Mouse (Mus musculus) stomach, embryonic 16.5 days (tissue): ENCODE measurements around the gene Nbeal1. TPM values are rescaled to one million over a fixed set of nuclear protein-coding genes. Genes with fewer than 3 reads are reported as not detected.

Source experiments
- ATAC-seq: fragments of 200-750 bp; cut with Nextera tagmentation; 2 replicates; pipeline ENCODE4 v1.8.0; 2017; ENCODE audit warnings: moderate number of reproducible peaks, moderate TSS enrichment; ENCODE audit not compliant: insufficient read depth, low FRiP score
- H3K27ac ChIP-seq: fragments of 300-500 bp; sonication (generic); 2 replicates; pipeline ENCODE4 v1.5.1; 2014; ENCODE audit warnings: low read length
- H3K27me3 ChIP-seq: fragments of 300-500 bp; sonication (generic); 2 replicates; pipeline ENCODE4 v1.6.1; 2014; ENCODE audit warnings: low read length, control low read depth, mixed read lengths; ENCODE audit not compliant: control insufficient read depth, insufficient read depth
- H3K36me3 ChIP-seq: fragments of 300-500 bp; sonication (generic); 2 replicates; pipeline ENCODE4 v1.6.1; 2014; ENCODE audit warnings: low read length; ENCODE audit not compliant: control insufficient read depth, insufficient read depth
- H3K4me1 ChIP-seq: fragments of 300-500 bp; sonication (generic); 2 replicates; pipeline ENCODE4 v1.6.1; 2014; ENCODE audit warnings: low read length, control low read depth, mixed read lengths; ENCODE audit not compliant: control insufficient read depth, insufficient read depth
- H3K4me2 ChIP-seq: fragments of 300-500 bp; sonication (generic); 2 replicates; pipeline ENCODE4 v1.6.1; 2014; ENCODE audit warnings: low read depth, low read length, mixed read lengths
- H3K4me3 ChIP-seq: fragments of 300-500 bp; sonication (generic); replicated peaks from 2 replicates; pipeline ENCODE4 v1.5.1; 2014; ENCODE audit warnings: mild to moderate bottlenecking, low read length
- H3K9ac ChIP-seq: fragments of 300-500 bp; sonication (generic); 2 replicates; pipeline ENCODE4 v1.6.1; 2014; ENCODE audit warnings: low read length
- H3K9me3 ChIP-seq: fragments of 300-500 bp; sonication (generic); replicated peaks from 2 replicates; pipeline ENCODE4 v1.6.1; 2016; ENCODE audit warnings: low read length, control low read depth; ENCODE audit not compliant: control insufficient read depth
- WGBS: fragments of 180-500 bp; shearing (Covaris S2); extraction: QIAGEN DNeasy Blood & Tissue Kit; methylation state at CpG from one replicate; pipeline ENCODE4 v1.1.7; 2014; 5-methylcytosine and 5-hydroxymethylcytosine counted together
- polyA plus RNA-seq: library from polyadenylated mRNA; unstranded; fragments of >200 nt; fragmentation: Nextera tagmentation; extraction: Ambion mirVana; gene quantifications from 2 replicates; pipeline ENCODE4 v1.2.1, GENCODE M21; 2015

The Nbeal1 gene
- 7.1 and 7.8 TPM in 2 replicates for polyA plus RNA-seq

DNA sequence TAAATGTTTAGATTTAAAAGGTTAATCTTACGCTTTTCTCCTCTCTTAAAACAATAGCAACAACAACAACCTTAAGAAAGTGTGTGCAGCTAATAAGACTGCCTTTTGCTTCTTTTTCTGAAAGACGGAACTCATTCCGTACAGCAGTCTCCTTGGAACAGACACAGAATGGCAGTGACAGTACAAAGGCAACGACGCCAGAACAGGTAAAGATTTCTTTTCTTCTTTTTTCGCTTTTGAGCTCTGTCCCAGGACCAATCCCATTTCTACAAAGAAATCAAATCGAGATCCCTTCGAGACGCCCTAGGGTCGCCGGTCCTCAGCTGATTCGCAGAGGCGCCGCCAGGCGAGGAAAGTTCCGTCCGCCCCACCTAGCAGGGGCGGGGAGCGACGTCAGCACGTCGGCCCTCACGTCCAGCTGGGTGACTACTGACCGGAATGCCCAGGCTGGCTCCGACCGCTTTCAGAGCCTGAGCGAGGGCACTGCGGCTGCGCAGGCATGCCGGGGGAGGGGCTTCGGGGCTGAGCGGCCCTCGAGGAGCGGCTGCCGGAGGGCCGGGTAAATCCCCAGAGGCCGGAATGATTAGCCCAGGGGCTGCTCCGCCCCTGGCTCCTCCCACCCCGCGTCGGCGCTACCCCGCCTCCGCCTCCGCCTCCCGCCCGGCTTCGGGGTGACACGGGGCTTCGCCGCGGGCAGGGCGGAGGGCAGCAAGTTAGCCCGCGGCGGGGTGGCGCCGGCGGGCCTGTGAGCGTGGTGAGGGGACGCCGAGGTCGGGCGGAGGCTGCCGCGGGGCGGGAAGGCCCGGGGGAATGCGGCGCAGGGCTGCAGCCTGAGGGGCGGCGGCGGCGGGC lies at the start of gene Nbeal1:
TSS of gene Nbeal1 (plus strand) at position 668 of the 852 bp plus-strand sequence.
- WGBS = under 1% methylated on average over 74 of the region's 74 CpGs
- H3K4me2 ChIP-seq = peak within 1 kb of the TSS; percentile 74
- ATAC-seq = peak; percentile 98
- H3K27me3 ChIP-seq = no peaks in the 10 kb centered on the region
- no peaks in the 10 kb centered on the region for H3K36me3 ChIP-seq
- H3K9me3 ChIP-seq = no peaks in the 10 kb centered on the region
- peaks cover 10% of the 10 kb centered on the region for H3K4me1 ChIP-seq
- peak within 1 kb of the TSS; percentile 96 for H3K27ac ChIP-seq
- H3K9ac ChIP-seq = peak within 1 kb of the TSS; percentile 95
- H3K4me3 ChIP-seq = peak within 1 kb of the TSS; percentile 94

DNA sequence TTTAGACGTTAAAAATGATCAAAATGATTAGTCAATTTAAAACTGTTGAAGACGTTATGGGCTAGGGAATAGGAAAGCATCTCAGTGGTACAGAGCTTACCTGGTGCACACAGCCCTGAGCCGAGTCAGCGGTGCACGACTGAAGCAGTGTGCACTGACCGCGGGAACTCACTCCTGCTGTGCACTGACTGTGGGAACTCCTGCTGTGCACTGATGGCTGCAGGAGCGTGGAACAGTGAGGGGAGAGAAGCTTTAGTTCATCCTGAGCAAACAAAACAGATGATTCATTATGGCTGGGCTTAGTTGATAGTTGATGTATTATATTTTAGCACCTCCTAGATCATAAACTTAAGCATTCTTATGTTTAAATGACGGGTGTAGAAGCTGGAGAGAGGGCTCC lies 43.1 kb upstream of the Nbeal1 start:
- no peak overlapping the region for H3K4me2 ChIP-seq
- H3K27me3 ChIP-seq = no peaks in the 10 kb centered on the region
- no peak overlapping the region for H3K4me3 ChIP-seq
- H3K4me1 ChIP-seq = no peaks in the 10 kb centered on the region
- 62% methylated on average over 9 of the region's 9 CpGs for WGBS
- no peaks in the 10 kb centered on the region for H3K9me3 ChIP-seq
- H3K27ac ChIP-seq = no peak overlapping the region
- no peaks in the 10 kb centered on the region; the same call in 1 of the 2 replicates for H3K36me3 ChIP-seq
- ATAC-seq = no peak
- H3K9ac ChIP-seq = no peak overlapping the region

DNA sequence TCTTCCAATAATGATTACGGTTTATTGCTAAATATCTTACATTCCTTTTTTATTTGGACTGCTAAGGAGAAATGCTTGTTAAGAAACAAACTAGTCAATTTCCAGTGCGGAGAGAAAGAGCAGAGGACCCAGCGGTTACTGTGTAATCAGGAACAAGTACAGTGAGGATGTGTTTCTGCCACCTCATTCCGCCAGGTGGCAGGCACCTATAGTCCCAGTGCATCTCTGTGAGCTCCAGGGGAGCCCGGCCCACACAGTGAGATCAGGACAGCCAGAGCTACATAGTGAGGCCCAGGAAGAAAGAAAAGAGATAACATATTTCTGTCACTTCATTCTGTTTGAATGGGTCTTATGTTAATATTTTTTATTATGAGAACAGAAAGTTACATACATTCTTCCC lies 27.7 kb upstream of the Nbeal1 start:
- no peak overlapping the region for H3K9ac ChIP-seq
- no peak overlapping the region for H3K4me3 ChIP-seq
- H3K27me3 ChIP-seq = no peaks in the 10 kb centered on the region
- no peaks in the 10 kb centered on the region for H3K9me3 ChIP-seq
- no peak overlapping the region for H3K27ac ChIP-seq
- no peak overlapping the region for H3K4me2 ChIP-seq
- H3K4me1 ChIP-seq = no peaks in the 10 kb centered on the region
- 65% methylated on average over 5 of the region's 5 CpGs for WGBS
- ATAC-seq = no peak
- H3K36me3 ChIP-seq = no peaks in the 10 kb centered on the region

DNA sequence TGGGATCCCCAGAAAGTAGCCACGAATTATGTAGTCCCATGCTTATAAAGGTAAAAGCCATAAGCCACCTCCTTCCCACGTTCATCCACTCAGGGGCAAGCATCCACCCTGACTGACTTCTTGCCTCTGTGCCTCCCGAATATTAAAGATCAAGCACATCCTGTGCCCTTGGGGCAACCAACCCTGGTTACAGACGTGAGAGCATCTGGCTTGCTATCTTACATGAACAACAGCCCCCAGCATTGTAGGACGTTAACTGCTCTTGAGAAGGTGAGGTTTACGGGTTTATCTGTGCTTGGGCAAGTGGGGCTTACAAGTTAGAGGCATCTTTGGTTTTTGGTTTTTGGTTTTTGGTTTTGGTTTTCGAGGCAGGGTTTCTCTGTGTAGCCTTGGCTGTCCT lies 23.7 kb upstream of the Nbeal1 start:
- no peak overlapping the region for H3K4me2 ChIP-seq
- no peaks in the 10 kb centered on the region for H3K4me1 ChIP-seq
- no peak overlapping the region for H3K9ac ChIP-seq
- no peaks in the 10 kb centered on the region for H3K36me3 ChIP-seq
- WGBS = 84% methylated on average over 7 of the region's 7 CpGs
- H3K27me3 ChIP-seq = no peaks in the 10 kb centered on the region
- H3K27ac ChIP-seq = no peak overlapping the region
- no peak overlapping the region for H3K4me3 ChIP-seq
- no peaks in the 10 kb centered on the region for H3K9me3 ChIP-seq
- no peak for ATAC-seq

DNA sequence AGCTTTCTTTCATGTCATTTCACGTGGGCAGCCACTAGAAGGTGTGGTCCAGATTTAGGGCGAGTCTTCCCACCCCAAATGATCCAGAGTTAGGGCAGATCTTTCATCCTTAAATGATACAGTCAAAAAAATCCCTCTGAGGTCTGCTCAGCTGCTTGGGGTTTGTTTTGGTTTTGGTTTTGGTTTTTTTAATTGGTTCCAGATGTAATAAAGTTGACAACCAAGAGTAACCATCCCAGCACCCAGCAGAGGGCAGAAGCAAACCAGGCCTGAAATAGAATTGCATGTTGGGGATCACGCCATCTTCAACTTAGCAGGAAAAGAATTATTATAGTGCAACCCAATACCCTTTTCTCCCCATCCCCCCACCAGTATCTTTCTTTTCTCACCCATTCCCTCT lies 22.0 kb upstream of the Nbeal1 start:
- Histone ChIP-seq H3K36me3 (no peaks in the 10 kb centered on the region), H3K4me3 (no peak overlapping the region), H3K9me3 (no peaks in the 10 kb centered on the region), H3K27me3 (no peaks in the 10 kb centered on the region), H3K4me2 (no peak overlapping the region), H3K4me1 (no peaks in the 10 kb centered on the region), H3K9ac (no peak overlapping the region), H3K27ac (no peak overlapping the region)
- WGBS = 53% methylated on average over 3 of the region's 3 CpGs
- no peak for ATAC-seq

DNA sequence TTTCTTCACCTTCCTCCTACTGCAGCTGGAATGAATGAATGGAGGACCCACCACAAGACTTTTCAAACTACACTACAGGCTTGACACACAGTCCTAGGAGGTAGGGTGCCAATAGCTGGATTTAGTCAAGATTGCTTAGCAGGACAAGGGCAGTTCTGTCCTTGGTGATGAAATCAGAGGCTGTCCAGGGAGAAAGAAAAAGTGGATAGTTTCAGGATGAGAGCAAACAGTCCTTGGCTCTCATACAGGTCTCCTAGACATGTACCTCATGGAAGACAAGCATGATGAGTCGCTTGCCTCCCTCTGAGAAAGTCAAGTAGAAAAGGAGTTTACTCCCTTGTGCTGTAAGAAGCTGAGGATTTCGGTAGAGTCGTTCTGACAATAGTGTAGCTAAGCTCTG lies 16.7 kb upstream of the Nbeal1 start:
- H3K36me3 ChIP-seq = no peaks in the 10 kb centered on the region
- H3K27ac ChIP-seq = no peak overlapping the region
- H3K4me1 ChIP-seq = no peaks in the 10 kb centered on the region
- H3K9ac ChIP-seq = no peak overlapping the region
- no peak overlapping the region for H3K4me3 ChIP-seq
- H3K27me3 ChIP-seq = no peaks in the 10 kb centered on the region
- no peaks in the 10 kb centered on the region for H3K9me3 ChIP-seq
- H3K4me2 ChIP-seq = no peak overlapping the region
- WGBS = 78% methylated on average over 3 of the region's 3 CpGs
- no peak for ATAC-seq

DNA sequence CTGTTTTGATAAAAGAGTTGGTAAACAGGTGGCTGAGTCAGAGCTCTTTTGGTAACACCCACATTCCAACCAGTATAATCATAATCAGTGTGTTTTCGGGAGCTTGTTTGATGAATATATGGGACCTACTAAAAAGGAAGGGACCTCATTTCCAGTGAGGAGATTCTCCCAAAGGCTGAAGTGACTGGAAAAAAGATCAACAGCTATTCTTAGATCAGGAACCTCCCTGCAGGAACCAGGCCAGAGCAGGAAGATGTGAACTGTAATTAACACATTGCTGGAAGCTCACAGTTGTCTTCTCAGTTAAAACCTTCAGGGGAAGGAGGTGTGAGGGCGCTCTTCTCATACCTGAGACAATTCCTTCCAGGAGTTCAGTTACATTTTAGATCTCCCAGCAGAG lies 10.8 kb upstream of the Nbeal1 start:
- Histone ChIP-seq H3K4me1 (no peaks in the 10 kb centered on the region), H3K9ac (no peak overlapping the region), H3K27me3 (no peaks in the 10 kb centered on the region), H3K27ac (no peak overlapping the region), H3K4me2 (no peak overlapping the region), H3K36me3 (no peaks in the 10 kb centered on the region), H3K4me3 (no peak overlapping the region), H3K9me3 (no peaks in the 10 kb centered on the region)
- WGBS = 75% methylated on average over 2 of the region's 2 CpGs
- ATAC-seq = no peak

DNA sequence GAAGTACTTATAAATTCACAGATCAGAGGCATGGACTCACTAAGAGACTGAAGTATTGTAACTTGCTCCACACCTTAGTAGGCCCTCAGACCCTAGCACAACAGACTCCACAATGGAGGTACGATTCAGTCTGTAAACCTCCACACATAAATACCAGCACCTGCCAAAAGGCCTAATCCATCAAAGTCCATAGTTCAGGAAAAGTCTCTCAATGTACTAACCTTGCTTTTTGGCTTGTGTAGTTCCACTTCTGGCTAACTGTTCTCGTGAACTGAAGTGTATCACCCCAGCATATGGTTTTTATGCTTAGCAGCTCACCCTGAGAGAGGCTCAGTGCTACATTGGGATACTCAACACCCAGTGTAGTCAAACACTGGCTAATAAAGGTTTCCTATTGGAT lies 10.1 kb upstream of the Nbeal1 start:
- H3K4me3 ChIP-seq = no peak overlapping the region
- 62% methylated on average over 2 of the region's 2 CpGs for WGBS

DNA sequence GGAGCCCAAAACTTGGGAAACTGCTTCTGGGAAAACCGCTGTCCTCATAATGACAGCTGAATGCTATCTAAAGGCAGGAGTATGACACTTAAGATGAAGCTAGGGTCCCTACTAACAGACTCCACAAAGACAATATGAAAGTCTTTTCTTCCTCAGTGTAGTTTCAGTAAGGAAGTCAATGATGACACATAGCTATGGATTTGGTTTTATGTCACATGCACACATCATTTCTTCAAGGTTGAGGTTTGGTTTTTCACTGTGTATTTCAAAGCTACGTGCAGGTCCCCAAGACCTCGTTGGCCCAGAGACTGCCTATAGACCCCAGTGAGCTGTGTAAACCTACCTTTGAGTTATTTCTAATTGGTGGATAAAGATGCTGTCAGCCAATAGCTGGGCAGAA lies 7.3 kb upstream of the Nbeal1 start:
- H3K9me3 ChIP-seq = no peaks in the 10 kb centered on the region
- no peak for ATAC-seq
- H3K9ac ChIP-seq = no peak overlapping the region
- no peaks in the 10 kb centered on the region for H3K36me3 ChIP-seq
- H3K4me1 ChIP-seq = no peaks in the 10 kb centered on the region
- WGBS = 84% methylated on average over 3 of the region's 3 CpGs
- H3K27ac ChIP-seq = no peak overlapping the region
- H3K4me3 ChIP-seq = no peak overlapping the region
- H3K4me2 ChIP-seq = no peak overlapping the region
- no peaks in the 10 kb centered on the region for H3K27me3 ChIP-seq

More for the DNA sequence above, 10.1 kb upstream of the Nbeal1 start:
- Histone ChIP-seq H3K4me1 (no peaks in the 10 kb centered on the region), H3K36me3 (no peaks in the 10 kb centered on the region), H3K9me3 (no peaks in the 10 kb centered on the region), H3K4me2 (no peak overlapping the region), H3K27me3 (no peaks in the 10 kb centered on the region), H3K9ac (no peak overlapping the region), H3K27ac (no peak overlapping the region)
- ATAC-seq = no peak
